Mouse (Mus musculus) MEL (cell line): ENCODE results near the gene Cdh22. TPM values are rescaled to one million over a fixed set of nuclear protein-coding genes. Genes with fewer than 3 reads are reported as not detected.

ENCODE experiments used
- DNase-seq: peaks from one replicate; pipeline ENCODE4 v3.0.0; 2011; ENCODE audit warnings: low read depth, low spot score
- H3K27ac ChIP-seq: 2 replicates; pipeline ENCODE4 v1.5.1; 2012; ENCODE audit warnings: low read depth, mild to moderate bottlenecking, control low read depth, low read length, moderate library complexity; ENCODE audit not compliant: control insufficient read depth
- H3K27me3 ChIP-seq, 2 experiments: fragments of 150-350 bp in 1 of 2; sonication (generic) in 1 of 2; 2 replicates each; pipeline ENCODE4 v1.6.1; 2012; ENCODE audit warnings: low read length in 2 of 2, mild to moderate bottlenecking in 2 of 2, improper control_type of control experiment in 1 of 2, moderate library complexity in 1 of 2; ENCODE audit not compliant: insufficient read depth in 2 of 2, control insufficient read depth in 1 of 2
- H3K36me3 ChIP-seq, 2 experiments: 2 replicates each; pipeline ENCODE4 v1.6.1; 2012 to 2014; ENCODE audit warnings: low read length in 2 of 2, improper control_type of control experiment in 1 of 2, inconsistent platforms in 1 of 2, mild to moderate bottlenecking in 1 of 2; ENCODE audit not compliant: insufficient read depth in 2 of 2, control insufficient read depth in 1 of 2
- H3K4me1 ChIP-seq, 2 experiments: fragments of 150-350 bp in 1 of 2; sonication (generic) in 1 of 2; 2 replicates each; pipeline ENCODE4 v1.6.1; 2012; ENCODE audit warnings: low read length in 2 of 2, improper control_type of control experiment in 1 of 2, mild to moderate bottlenecking in 1 of 2; ENCODE audit not compliant: insufficient read depth in 2 of 2, control insufficient read depth in 1 of 2
- H3K4me3 ChIP-seq, 2 experiments: fragments of 150-350 bp in 1 of 2; sonication (generic) in 1 of 2; 2 replicates each; pipeline ENCODE4 v1.5.1; 2012; ENCODE audit warnings: low read depth in 2 of 2, low read length in 2 of 2, mild to moderate bottlenecking in 2 of 2, moderate library complexity in 2 of 2, control low read depth in 1 of 2, improper control_type of control experiment in 1 of 2; ENCODE audit not compliant: control insufficient read depth in 1 of 2, insufficient read depth in 1 of 2
- H3K79me2 ChIP-seq: 2 replicates; pipeline ENCODE4 v1.6.1; 2012; ENCODE audit warnings: mild to moderate bottlenecking, low read length, moderate library complexity; ENCODE audit not compliant: control insufficient read depth, poor library complexity, insufficient read depth
- H3K9ac ChIP-seq: 2 replicates; pipeline ENCODE4 v1.6.1; 2012; ENCODE audit warnings: low read depth, mild to moderate bottlenecking, control low read depth, low read length, moderate library complexity; ENCODE audit not compliant: control insufficient read depth, poor library complexity, severe bottlenecking
- H3K9me3 ChIP-seq: fragments of 150-350 bp; sonication (generic); replicated peaks from 2 replicates; pipeline ENCODE4 v1.6.1; 2012; ENCODE audit warnings: mild to moderate bottlenecking, low read length, improper control_type of control experiment, moderate library complexity; ENCODE audit not compliant: insufficient read depth
- BHLHE40 ChIP-seq: IDR thresholded peaks from 2 replicates; pipeline ENCODE4 v1.6.1; 2012; ENCODE audit warnings: low read depth, mild to moderate bottlenecking, inconsistent platforms, low read length, improper control_type of control experiment, borderline replicate concordance
- CHD1 ChIP-seq: IDR thresholded peaks from 2 replicates; pipeline ENCODE4 v1.6.1; 2012; ENCODE audit warnings: low read depth, mild to moderate bottlenecking, inconsistent platforms, low read length, improper control_type of control experiment
- CTCF ChIP-seq, 3 experiments: IDR thresholded peaks in 2 of 3; conservative IDR thresholded peaks in 1 of 3; 2 replicates each; pipeline ENCODE4 v1.5.1; 2011 to 2012; ENCODE audit warnings: low read length in 3 of 3, low read depth in 2 of 3, mild to moderate bottlenecking in 2 of 3, improper control_type of control experiment in 1 of 3, inconsistent platforms in 1 of 3, mixed read lengths in 1 of 3, moderate library complexity in 1 of 3; ENCODE audit not compliant: control insufficient read depth in 1 of 3, insufficient read depth in 1 of 3, poor library complexity in 1 of 3, severe bottlenecking in 1 of 3
- GABPA ChIP-seq: IDR thresholded peaks from 2 replicates; pipeline ENCODE4 v1.6.1; 2012; ENCODE audit warnings: low read depth, mild to moderate bottlenecking, inconsistent platforms, low read length, improper control_type of control experiment, moderate library complexity
- HCFC1 ChIP-seq: IDR thresholded peaks from 2 replicates; pipeline ENCODE4 v1.6.1; 2012; ENCODE audit warnings: low read depth, mild to moderate bottlenecking, inconsistent platforms, low read length, improper control_type of control experiment, moderate library complexity
- MAZ ChIP-seq: IDR thresholded peaks from 2 replicates; pipeline ENCODE4 v1.6.1; 2012; ENCODE audit warnings: low read depth, mild to moderate bottlenecking, inconsistent platforms, low read length, improper control_type of control experiment
- MYC ChIP-seq: IDR thresholded peaks from 2 replicates; pipeline ENCODE4 v1.6.1; 2011; ENCODE audit warnings: low read depth, mild to moderate bottlenecking, low read length, improper control_type of control experiment, moderate library complexity
- NELFE ChIP-seq: IDR thresholded peaks from 2 replicates; pipeline ENCODE4 v1.6.1; 2011; ENCODE audit warnings: low read depth, low read length, improper control_type of control experiment
- NRF1 ChIP-seq: IDR thresholded peaks from 2 replicates; pipeline ENCODE4 v1.6.1; 2014; ENCODE audit warnings: low read depth, mild to moderate bottlenecking, inconsistent platforms, low read length, improper control_type of control experiment, moderate library complexity; ENCODE audit not compliant: poor library complexity, insufficient read depth, severe bottlenecking
- POLR2AphosphoS5 ChIP-seq: IDR thresholded peaks from 2 replicates; pipeline ENCODE4 v1.6.1; 2012; ENCODE audit warnings: low read depth, borderline replicate concordance, mild to moderate bottlenecking, inconsistent platforms, low read length, moderate library complexity, mixed read lengths
- RAD21 ChIP-seq: IDR thresholded peaks from 2 replicates; pipeline ENCODE4 v1.6.1; 2011; ENCODE audit warnings: mild to moderate bottlenecking, low read depth, low read length, improper control_type of control experiment
- SIN3A ChIP-seq: IDR thresholded peaks from 2 replicates; pipeline ENCODE4 v1.6.1; 2012; ENCODE audit warnings: low read length, improper control_type of control experiment, inconsistent platforms
- SMC3 ChIP-seq: IDR thresholded peaks from 2 replicates; pipeline ENCODE4 v1.6.1; 2011; ENCODE audit warnings: low read depth, low read length, improper control_type of control experiment
- TAL1 ChIP-seq: IDR thresholded peaks from 2 replicates; pipeline ENCODE4 v1.6.1; 2012; ENCODE audit warnings: mild to moderate bottlenecking, inconsistent platforms, low read length, moderate library complexity, mixed read lengths
- TBP ChIP-seq: IDR thresholded peaks from 2 replicates; pipeline ENCODE4 v1.8.0; 2011; ENCODE audit warnings: low read depth, low read length, improper control_type of control experiment
- UBTF ChIP-seq: IDR thresholded peaks from 2 replicates; pipeline ENCODE4 v1.6.1; 2012; ENCODE audit warnings: low read depth, mild to moderate bottlenecking, inconsistent platforms, low read length, improper control_type of control experiment, moderate library complexity, borderline replicate concordance; ENCODE audit not compliant: insufficient read depth
- USF1 ChIP-seq: IDR thresholded peaks from 2 replicates; pipeline ENCODE4 v1.6.1; 2014; ENCODE audit warnings: low read depth, mild to moderate bottlenecking, inconsistent platforms, low read length, improper control_type of control experiment, moderate library complexity
- polyA plus RNA-seq, 2 experiments: library from polyadenylated mRNA; stranded (reverse) in 1 of 2; unstranded in 1 of 2; fragments of >175 nt in 1 of 2; fragments of >200 nt in 1 of 2; gene quantifications; 2 replicates each; pipeline versions ENCODE4 v1.2.1 to v1.2.4; 2012; ENCODE audit warnings: low replicate concordance in 2 of 2, low read depth in 1 of 2; ENCODE audit not compliant: insufficient read length in 2 of 2, insufficient read depth in 1 of 2, missing spikeins in 1 of 2
- total RNA-seq: library from RNA; depleted of rRNA; stranded (reverse); fragments of 300-350 nt; gene quantifications from 2 replicates; pipeline ENCODE4 v1.2.3, GENCODE M21; 2012

Cdh22 gene
- total and polyA plus RNA-seq, 3 experiments = not detected

- no peaks in the 10 kb centered on the region for H3K4me1 ChIP-seq
- no peaks in the 10 kb centered on the region for H3K27me3 ChIP-seq
- H3K79me2 ChIP-seq = no peaks in the 10 kb centered on the region
- no peaks in the 10 kb centered on the region for H3K36me3 ChIP-seq
- no peak overlapping the region for H3K9ac ChIP-seq
- H3K27ac ChIP-seq = no peak overlapping the region
- DNase-seq = no peak
- H3K9me3 ChIP-seq = no peaks in the 10 kb centered on the region
- TF ChIP-seq SIN3A (no peak), CTCF (IDR thresholded peaks at IDR 0.05 in 2 of 3, conservative IDR thresholded peaks at IDR 0.05 in 1 of 3; ENCODE audit: control insufficient read depth in 1 of 3, insufficient read depth in 1 of 3, low read depth in 2 of 3, low read length in 3 of 3, poor library complexity in 1 of 3, severe bottlenecking in 1 of 3) (no peak), POLR2AphosphoS5 (no peak), SMC3 (no peak), TBP (no peak), NRF1 (no peak), MYC (no peak), CHD1 (no peak), NELFE (no peak), HCFC1 (no peak)
- H3K4me3 ChIP-seq = no peak overlapping the region
Observed at GRCm38 (mm10) chr2:165243122-165243720, 8.6 kb upstream of the Cdh22 start.

GRCm38 (mm10) chr2:165242575-165242974 lies 7.9 kb upstream of the Cdh22 start:
- DNase-seq = no peak
- no peaks in the 10 kb centered on the region for H3K4me1 ChIP-seq
- no peak overlapping the region for H3K9ac ChIP-seq
- TF ChIP-seq MYC (no peak), GABPA (no peak), POLR2AphosphoS5 (no peak), MAZ (no peak)
- no peaks in the 10 kb centered on the region for H3K27me3 ChIP-seq
- no peak overlapping the region for H3K4me3 ChIP-seq
- no peaks in the 10 kb centered on the region for H3K79me2 ChIP-seq
- H3K36me3 ChIP-seq = no peaks in the 10 kb centered on the region
- no peak overlapping the region for H3K27ac ChIP-seq
- H3K9me3 ChIP-seq = no peaks in the 10 kb centered on the region

DNA sequence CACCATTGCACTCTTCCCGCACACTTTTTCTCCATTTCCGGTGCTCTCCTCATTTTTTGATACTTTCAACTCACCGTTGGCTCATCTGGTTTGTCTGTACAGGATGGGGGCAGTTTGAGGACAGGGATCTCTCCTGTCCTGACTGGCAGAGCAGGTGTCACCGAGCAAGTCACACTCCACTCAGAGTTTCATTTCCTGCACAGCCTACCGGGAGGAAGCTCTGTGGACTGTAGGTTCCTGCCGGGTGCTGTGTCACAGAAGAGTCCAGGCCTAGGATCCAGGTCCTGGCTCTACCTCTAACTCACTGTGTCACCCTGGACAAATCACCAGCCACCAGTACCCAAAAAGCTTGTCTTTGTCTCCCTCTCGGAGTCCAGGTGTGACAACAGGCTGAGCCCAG lies 7.1 kb upstream of the Cdh22 start:
- no peak for DNase-seq
- Histone ChIP-seq H3K27ac (no peak overlapping the region), H3K4me3 (no peak overlapping the region), H3K4me1 (no peaks in the 10 kb centered on the region), H3K9ac (no peak overlapping the region), H3K27me3 (no peaks in the 10 kb centered on the region), H3K79me2 (no peaks in the 10 kb centered on the region), H3K9me3 (no peaks in the 10 kb centered on the region), H3K36me3 (no peaks in the 10 kb centered on the region)
- no peak for TF ChIP-seq TAL1
- TF ChIP-seq RAD21 = no peak
- no peak for TF ChIP-seq USF1
- TF ChIP-seq UBTF = no peak
- no peak for TF ChIP-seq SIN3A
- no peak for TF ChIP-seq BHLHE40
